Mouse (Mus musculus) embryonic facial prominence, embryonic 11.5 days (tissue): Measurements from ENCODE around the gene Map2. TPM values are rescaled to one million over a fixed set of nuclear protein-coding genes. Genes with fewer than 3 reads are reported as not detected.

Experiments
- ATAC-seq: fragments of 200-750 bp; cut with Nextera tagmentation; replicated peaks from 2 replicates; pipeline ENCODE4 v1.8.0; 2017; ENCODE audit warnings: low read depth; ENCODE audit not compliant: insufficient number of reproducible peaks, low FRiP score, low TSS enrichment
- DNase-seq: peaks from one replicate; pipeline ENCODE4 v3.0.0-alpha.2; 2015; ENCODE audit warnings: low spot score
- H3K27ac ChIP-seq: fragments of 300-500 bp; sonication (generic); replicated peaks from 2 replicates; pipeline ENCODE4 v1.5.1; 2014; ENCODE audit warnings: mild to moderate bottlenecking, low read depth, low read length, control low read depth
- H3K27me3 ChIP-seq: fragments of 300-500 bp; sonication (generic); 2 replicates; pipeline ENCODE4 v1.6.1; 2014; ENCODE audit warnings: mild to moderate bottlenecking, low read length, moderate library complexity, mixed read lengths; ENCODE audit not compliant: control insufficient read depth, insufficient read depth
- H3K36me3 ChIP-seq: fragments of 300-500 bp; sonication (generic); replicated peaks from 2 replicates; pipeline ENCODE4 v1.6.1; 2014; ENCODE audit warnings: low read depth, mild to moderate bottlenecking, low read length, moderate library complexity, mixed read lengths; ENCODE audit not compliant: control insufficient read depth, insufficient read depth
- H3K4me1 ChIP-seq: fragments of 300-500 bp; sonication (generic); 2 replicates; pipeline ENCODE4 v1.6.1; 2014; ENCODE audit warnings: low read length, mixed read lengths; ENCODE audit not compliant: control insufficient read depth, insufficient read depth
- H3K4me2 ChIP-seq: fragments of 300-500 bp; sonication (generic); 2 replicates; pipeline ENCODE4 v1.6.1; 2014; ENCODE audit warnings: low read depth, mild to moderate bottlenecking, control low read depth, low read length, moderate library complexity
- H3K4me3 ChIP-seq: fragments of 300-500 bp; sonication (generic); 2 replicates; pipeline ENCODE4 v1.5.1; 2014; ENCODE audit warnings: low read depth, low read length, control low read depth
- H3K9ac ChIP-seq: fragments of 300-500 bp; sonication (generic); replicated peaks from 2 replicates; pipeline ENCODE4 v1.6.1; 2014; ENCODE audit warnings: mild to moderate bottlenecking, control low read depth, low read length
- H3K9me3 ChIP-seq: fragments of 300-500 bp; sonication (generic); replicated peaks from 2 replicates; pipeline ENCODE4 v1.6.1; 2016; ENCODE audit warnings: mild to moderate bottlenecking, low read length, inconsistent platforms, mixed read lengths; ENCODE audit not compliant: control insufficient read depth
- whole genome bisulfite sequencing: fragments of 180-500 bp; shearing (Covaris S2); extraction: QIAGEN DNeasy Blood & Tissue Kit; methylation state at CpG from one replicate; pipeline ENCODE4 v1.1.7; 2014; 5-methylcytosine and 5-hydroxymethylcytosine counted together
- polyA plus RNA-seq: library from polyadenylated mRNA; unstranded; fragments of >200 nt; fragmentation: Nextera tagmentation; extraction: Ambion mirVana; gene quantifications from 2 replicates; pipeline ENCODE4 v1.2.1, GENCODE M21; 2014

The Map2 gene
- polyA plus RNA-seq, result 38.0 and 47.7 TPM in 2 replicates

DNA sequence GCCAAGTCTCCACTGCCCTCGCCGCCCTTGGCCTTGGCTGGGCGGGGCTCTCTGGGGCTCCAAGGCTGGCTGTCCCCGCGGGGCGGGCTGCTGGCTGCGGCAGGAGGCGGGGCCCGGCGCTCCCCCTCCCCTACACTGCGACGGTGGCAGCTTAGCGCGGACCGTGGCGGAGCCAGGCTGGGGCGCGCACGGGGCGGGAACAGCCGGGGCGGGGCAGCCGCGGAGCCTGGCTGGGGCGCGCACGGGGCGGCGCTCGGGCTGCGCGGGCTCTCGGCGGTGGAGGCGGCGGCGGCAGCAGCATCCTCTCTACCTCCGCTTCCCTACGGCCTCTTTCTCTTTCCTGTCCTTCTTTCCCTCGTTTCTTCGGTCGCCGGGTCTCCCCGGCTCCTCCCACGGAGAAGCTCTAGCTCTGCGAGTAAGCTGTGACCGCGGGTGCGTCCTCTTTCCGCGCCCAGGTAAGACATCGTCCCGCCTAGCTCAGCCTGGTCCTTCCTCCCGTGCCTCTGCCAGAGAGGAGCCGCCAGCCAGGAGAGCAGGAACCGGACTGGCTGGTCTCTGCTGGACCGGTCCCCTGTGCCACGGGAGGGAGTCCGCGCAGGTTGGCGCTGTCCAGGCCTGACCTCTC is at the start of gene Map2:
Gene Map2, plus strand, starts transcription at position 233 of the 625 bp plus-strand sequence.
- Histone ChIP-seq H3K36me3 (no peaks in the 10 kb centered on the region), H3K4me2 (peak within 1 kb of the TSS; percentile 68), H3K27ac (peak within 1 kb of the TSS; percentile 5; the same call in 1 of the 2 replicates), H3K9me3 (no peaks in the 10 kb centered on the region), H3K9ac (peak within 1 kb of the TSS; percentile 57), H3K27me3 (no peaks in the 10 kb centered on the region; the same call in 1 of the 2 replicates), H3K4me1 (no peaks in the 10 kb centered on the region), H3K4me3 (peak within 1 kb of the TSS; percentile 50)
- ATAC-seq, result peak; percentile 97
- 1% methylated on average over 40 of the region's 61 CpGs for WGBS
- DNase-seq, result peak; percentile 84

DNA sequence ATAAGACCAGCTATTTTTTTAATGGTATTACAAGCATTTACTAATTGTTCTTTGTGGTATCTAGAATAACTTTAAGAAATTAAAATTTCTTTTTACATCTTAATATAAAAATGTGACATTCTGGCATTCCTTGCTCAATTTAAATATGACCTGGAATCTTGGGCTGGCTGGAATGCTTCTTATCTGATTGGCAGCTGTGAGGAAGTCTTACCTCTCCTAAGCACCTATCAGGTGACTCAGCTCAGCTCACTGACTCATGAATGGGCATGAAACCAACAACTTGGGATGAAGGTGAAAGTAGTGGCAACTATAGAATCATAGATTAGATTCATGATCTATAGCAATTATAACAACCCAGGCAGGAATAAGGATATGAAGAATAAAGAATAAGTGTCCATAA is 42.1 kb upstream of the Map2 start:
- no peak overlapping the region for H3K27ac ChIP-seq
- no peaks in the 10 kb centered on the region for H3K27me3 ChIP-seq
- DNase-seq, result no peak
- no peak overlapping the region for H3K4me2 ChIP-seq
- H3K36me3 ChIP-seq, result no peaks in the 10 kb centered on the region
- no peaks in the 10 kb centered on the region for H3K9me3 ChIP-seq
- ATAC-seq, result no peak
- no peaks in the 10 kb centered on the region for H3K4me1 ChIP-seq
- H3K9ac ChIP-seq, result no peak overlapping the region
- H3K4me3 ChIP-seq, result no peak overlapping the region

DNA sequence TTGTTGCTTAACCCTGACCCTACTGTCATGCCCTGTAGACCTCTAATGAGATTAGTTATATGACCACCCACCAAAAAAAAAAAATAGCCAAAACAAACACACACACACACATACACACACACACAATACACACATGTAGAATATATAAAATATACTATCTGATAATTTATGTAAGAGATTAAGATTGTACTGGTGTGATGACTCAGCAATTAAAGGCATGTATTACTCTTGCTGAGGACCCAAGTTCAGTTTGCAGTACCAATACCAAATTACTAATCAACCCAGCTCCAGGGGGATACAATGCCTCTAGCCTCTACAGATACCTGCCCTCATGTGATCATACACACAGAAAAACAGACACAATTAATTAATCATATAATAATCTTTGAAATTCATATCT is 39.7 kb upstream of the Map2 start:
- no peak overlapping the region for H3K27ac ChIP-seq
- ATAC-seq (no peak), DNase-seq (no peak)
- H3K36me3 ChIP-seq, result no peaks in the 10 kb centered on the region
- H3K9ac ChIP-seq, result no peak overlapping the region
- H3K4me3 ChIP-seq, result no peak overlapping the region
- H3K9me3 ChIP-seq, result no peaks in the 10 kb centered on the region
- no peak overlapping the region for H3K4me2 ChIP-seq
- H3K27me3 ChIP-seq, result no peaks in the 10 kb centered on the region
- no peaks in the 10 kb centered on the region for H3K4me1 ChIP-seq

DNA sequence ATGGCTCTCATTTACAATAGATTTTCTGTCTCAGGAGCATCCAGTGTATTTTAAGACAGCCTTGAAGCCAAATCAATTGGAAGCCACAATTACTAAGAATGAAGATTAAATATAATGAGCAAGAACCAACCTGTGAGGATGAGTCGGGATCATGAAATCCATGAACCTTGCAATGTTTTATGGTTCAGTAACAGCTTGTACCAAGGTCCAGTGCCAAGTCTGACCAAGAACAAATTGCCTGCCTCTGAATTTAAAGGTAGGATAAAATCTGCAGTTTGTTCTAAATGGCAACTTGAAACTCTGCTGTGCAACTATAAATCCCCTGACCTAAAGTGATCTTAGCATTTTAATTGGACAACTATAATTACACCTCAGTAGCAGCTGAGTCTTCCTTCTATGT is 34.4 kb upstream of the Map2 start:
- ATAC-seq (no peak), DNase-seq (no peak)
- Histone ChIP-seq H3K4me1 (no peaks in the 10 kb centered on the region), H3K4me3 (no peak overlapping the region), H3K4me2 (no peak overlapping the region), H3K9me3 (no peaks in the 10 kb centered on the region), H3K36me3 (no peaks in the 10 kb centered on the region), H3K27ac (no peak overlapping the region), H3K27me3 (no peaks in the 10 kb centered on the region), H3K9ac (no peak overlapping the region)
- WGBS, result 86% methylated on average over 1 of the region's 1 CpGs

DNA sequence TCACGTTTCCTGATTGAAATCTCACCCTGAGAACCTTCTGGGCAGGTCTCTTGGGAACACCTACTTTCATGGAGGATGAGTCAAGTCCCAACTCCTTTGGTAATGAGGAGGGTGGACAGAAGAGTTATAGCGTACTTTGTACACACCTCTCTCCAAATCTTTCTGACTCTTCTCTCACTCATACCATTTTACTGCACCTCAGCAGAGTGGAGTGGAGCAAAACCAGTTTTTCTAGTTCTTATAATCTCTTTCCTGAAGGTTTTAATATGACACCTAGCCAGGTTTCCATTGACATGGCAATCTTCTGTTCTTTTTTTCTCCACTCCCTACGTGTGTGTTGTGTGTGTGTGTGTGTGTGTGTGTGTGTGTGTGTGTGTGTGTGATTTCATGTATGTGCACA is 29.9 kb upstream of the Map2 start:
- WGBS, result 68% methylated on average over 3 of the region's 3 CpGs
- H3K4me2 ChIP-seq, result no peak overlapping the region
- H3K9me3 ChIP-seq, result no peaks in the 10 kb centered on the region
- H3K27me3 ChIP-seq, result no peaks in the 10 kb centered on the region
- ATAC-seq (no peak), DNase-seq (peak; percentile 6)
- H3K36me3 ChIP-seq, result no peaks in the 10 kb centered on the region
- H3K9ac ChIP-seq, result no peak overlapping the region
- H3K4me1 ChIP-seq, result no peaks in the 10 kb centered on the region
- H3K4me3 ChIP-seq, result no peak overlapping the region
- H3K27ac ChIP-seq, result no peak overlapping the region

DNA sequence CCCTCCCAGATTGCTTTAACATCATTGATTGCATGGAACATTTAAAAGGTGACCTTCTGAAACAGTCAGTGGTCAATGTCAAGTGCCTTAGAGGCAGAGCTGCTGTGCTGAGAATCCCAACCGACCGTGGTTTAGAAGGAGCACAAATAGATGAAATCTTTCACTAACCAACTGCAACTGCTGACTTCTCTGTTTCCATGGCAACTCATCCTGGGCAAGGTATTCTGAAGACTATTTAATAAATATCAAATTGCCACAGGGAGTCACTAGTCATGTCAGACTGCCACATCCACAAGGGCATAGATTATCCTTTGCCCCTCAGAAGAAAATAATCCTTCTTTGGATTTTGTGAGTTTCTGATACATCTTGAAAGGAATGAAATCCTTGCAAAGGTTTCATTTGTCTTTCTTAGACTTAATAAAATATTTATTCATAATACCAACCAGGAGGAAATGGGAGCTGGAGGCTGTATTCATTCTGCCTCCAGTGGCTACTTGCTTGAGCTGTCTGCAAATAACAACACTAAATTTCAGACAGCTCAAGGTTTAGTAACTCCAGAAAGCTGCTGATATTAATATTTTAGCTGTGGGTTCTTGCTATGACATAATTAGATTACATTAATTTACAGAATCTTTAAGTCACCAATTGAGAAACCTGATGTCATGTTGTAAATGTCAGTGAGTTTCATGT is 26.1 kb upstream of the Map2 start:
- Histone ChIP-seq H3K4me2 (no peak overlapping the region), H3K9me3 (no peaks in the 10 kb centered on the region), H3K36me3 (no peaks in the 10 kb centered on the region), H3K4me3 (no peak overlapping the region), H3K27ac (no peak overlapping the region), H3K4me1 (no peaks in the 10 kb centered on the region), H3K27me3 (no peaks in the 10 kb centered on the region), H3K9ac (no peak overlapping the region)
- 49% methylated on average over 2 of the region's 2 CpGs for WGBS
- DNase-seq (peak; percentile 20), ATAC-seq (no peak)

DNA sequence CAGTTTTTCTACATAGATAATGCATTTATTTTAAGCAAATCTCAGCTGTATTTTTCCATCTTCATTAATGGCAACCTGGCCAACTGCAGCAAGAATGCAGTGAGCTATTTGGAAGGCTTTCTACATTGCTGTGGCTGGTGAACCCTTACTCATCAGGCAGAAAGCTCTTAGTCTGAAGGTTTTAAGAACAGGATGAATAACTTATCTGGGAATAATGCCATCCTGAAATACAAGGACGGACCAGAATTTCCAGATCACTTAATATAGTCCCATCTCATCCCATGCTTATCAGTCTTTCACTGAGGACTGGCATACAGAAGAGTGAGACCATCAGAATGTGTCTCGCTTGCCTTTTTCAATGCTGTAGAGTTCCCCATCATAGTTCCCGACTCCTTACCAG is 24.3 kb upstream of the Map2 start:
- no peaks in the 10 kb centered on the region for H3K36me3 ChIP-seq

GRCm38 (mm10) chr1:66157135-66157534 is 17.9 kb upstream of the Map2 start:
- ATAC-seq (no peak), DNase-seq (no peak)
- Histone ChIP-seq H3K27ac (no peak overlapping the region), H3K4me3 (no peak overlapping the region), H3K4me2 (no peak overlapping the region), H3K9ac (no peak overlapping the region), H3K4me1 (no peaks in the 10 kb centered on the region), H3K27me3 (no peaks in the 10 kb centered on the region), H3K9me3 (no peaks in the 10 kb centered on the region), H3K36me3 (no peaks in the 10 kb centered on the region)
- 94% methylated on average over 2 of the region's 2 CpGs for WGBS

More for the DNA sequence above, 24.3 kb upstream of the Map2 start:
- Histone ChIP-seq H3K4me1 (no peaks in the 10 kb centered on the region), H3K4me3 (no peak overlapping the region), H3K9ac (no peak overlapping the region), H3K9me3 (no peaks in the 10 kb centered on the region), H3K27ac (no peak overlapping the region), H3K27me3 (no peaks in the 10 kb centered on the region), H3K4me2 (no peak overlapping the region)
- WGBS, result 87% methylated on average over 3 of the region's 3 CpGs
- DNase-seq (no peak), ATAC-seq (no peak)
